In genomic region chr10:127621191-127622056, GRCm38 (mm10) we compare ENCODE assay signal across 8 mouse cellular contexts. TPM values are rescaled to one million over a fixed set of nuclear protein-coding genes. Genes with fewer than 3 reads are reported as not detected.
DNase-seq lines count a peak whose midpoint lies in the region; ATAC-seq lines count a peak whose summit lies in the region.

No protein-coding gene starts in this region.

- peak; percentile 85 for ATAC-seq in frontal cortex, adult (ENCODE audit: low TSS enrichment)

- H3K4me1 ChIP-seq in hindbrain, embryonic 10.5 days (replicated peaks): peaks cover 62% of the 10 kb centered on the region

- peak; percentile 80 for DNase-seq in MN1 (ENCODE audit: low spot score)
- DNase-seq in cerebellum, adult 9-10 months: peak; percentile 93
- peak; percentile 89 for DNase-seq in hindbrain, embryonic 10.5 days (ENCODE audit: low spot score)
- DNase-seq in layer of hippocampus, postnatal 25 days (ENCODE audit: extremely low spot score in 1 of 2, low spot score in 1 of 2): peak; percentile 79 to 90
- peak; percentile 88 for DNase-seq in lung, postnatal 14 days
- DNase-seq in retina, embryonic 14.5 days (ENCODE audit: low spot score): peak; percentile 92
- peak; percentile 76 for DNase-seq in urinary bladder, postnatal 10 days (ENCODE audit: low spot score)

- peak overlapping the region; percentile 95 for H3K27ac ChIP-seq in hindbrain, embryonic 10.5 days

- peak overlapping the region; percentile 82 for H3K4me3 ChIP-seq in hindbrain, embryonic 10.5 days

- WGBS in hindbrain, embryonic 10.5 days: under 1% methylated on average over 37 of the region's 39 CpGs

- H3K9me3 ChIP-seq in hindbrain, embryonic 10.5 days: peaks cover 5% of the 10 kb centered on the region

- peaks cover 5% of the 10 kb centered on the region; the same call in 1 of the 2 replicates for H3K36me3 ChIP-seq in hindbrain, embryonic 10.5 days

- no peaks in the 10 kb centered on the region for H3K27me3 ChIP-seq in hindbrain, embryonic 10.5 days (ENCODE audit: insufficient read depth, poor library complexity, severe bottlenecking)

RNA-seq across cellular contexts. Expression of gene Lrp1, which starts 0.5 kb away (rescaled TPM):
- polyA plus RNA-seq in hindbrain, embryonic 10.5 days (2016; fragmentation: Nextera tagmentation; extraction: Ambion mirVana): 55.7 and 71.7 TPM in 2 replicates
- total RNA-seq in layer of hippocampus, postnatal 25 days (2021): 100 to 1,000 TPM; 259 to 316 TPM

RNA-seq across cellular contexts. Expression of gene Stat6, which starts 21.4 kb away (rescaled TPM):
- polyA plus RNA-seq in hindbrain, embryonic 10.5 days (2016; fragmentation: Nextera tagmentation; extraction: Ambion mirVana): 8.9 and 9.5 TPM in 2 replicates
- 1 to 10 TPM; 4.1 to 7.2 TPM for total RNA-seq in layer of hippocampus, postnatal 25 days (2021)

RNA-seq across cellular contexts. Expression of gene Nemp1, which starts 45.3 kb away (rescaled TPM):
- 7.7 and 10.2 TPM in 2 replicates for polyA plus RNA-seq in hindbrain, embryonic 10.5 days (2016; fragmentation: Nextera tagmentation; extraction: Ambion mirVana)
- total RNA-seq in layer of hippocampus, postnatal 25 days (2021): 1 to 10 TPM; 5.8 TPM

RNA-seq across cellular contexts. Expression of gene Nab2, which starts 46.9 kb away (rescaled TPM):
- polyA plus RNA-seq in hindbrain, embryonic 10.5 days (2016; fragmentation: Nextera tagmentation; extraction: Ambion mirVana): 6.6 and 6.8 TPM in 2 replicates
- 10 to 100 TPM; 43.0 to 46.0 TPM for total RNA-seq in layer of hippocampus, postnatal 25 days (2021)

Comparison
In these comparisons a context has a peak if more than half of its experiments do, and no peak if none do; other contexts are left out.
1. Peak in every context shown above with its lines: DNase-seq, ATAC-seq, H3K4me3 ChIP-seq and H3K27ac ChIP-seq.